Mouse (Mus musculus): ENCODE data around the gene Pde4c. TPM values are rescaled to one million over a fixed set of nuclear protein-coding genes. Genes with fewer than 3 reads are reported as not detected.
A peak's percentile ranks its signal among the peaks of the same experiment; 100 is the strongest.

Pde4c gene
- polyA plus RNA-seq, 1 experiment from 2014 or later, result 8.8 TPM

- H3K4me3 ChIP-seq (ENCODE audit: low read length), result no peak overlapping the region
- H3K4me1 ChIP-seq (ENCODE audit: insufficient read depth, low read length), result peaks cover 24% of the 10 kb centered on the region
- H3K9me3 ChIP-seq (ENCODE audit: low read length), result no peaks in the 10 kb centered on the region
- no peak overlapping the region for H3K27ac ChIP-seq (ENCODE audit: low read length)
- 94% methylated on average over 32 of the region's 32 CpGs for WGBS
- no peak overlapping the region for H3K9ac ChIP-seq (replicated peaks; ENCODE audit: low read length)
- H3K4me2 ChIP-seq (replicated peaks; ENCODE audit: low read depth, low read length), result no peak overlapping the region
- ATAC-seq (ENCODE audit: low FRiP score, low TSS enrichment), result no peak
- H3K36me3 ChIP-seq (ENCODE audit: insufficient read depth, low read length), result peaks cover 44% of the 10 kb centered on the region
- H3K27me3 ChIP-seq (ENCODE audit: insufficient read depth, low read length), result no peaks in the 10 kb centered on the region
Observed at GRCm38 (mm10) chr8:70768231-70768776, 44.8 kb downstream of the Pde4c start.

- H3K9ac ChIP-seq (replicated peaks; ENCODE audit: low read length), result no peak overlapping the region
- H3K9me3 ChIP-seq (ENCODE audit: low read length), result no peaks in the 10 kb centered on the region
- 83% methylated on average over 16 of the region's 16 CpGs for WGBS
- H3K4me2 ChIP-seq (replicated peaks; ENCODE audit: low read depth, low read length), result no peak overlapping the region
- no peaks in the 10 kb centered on the region for H3K27me3 ChIP-seq (ENCODE audit: insufficient read depth, low read length)
- no peak overlapping the region for H3K4me3 ChIP-seq (ENCODE audit: low read length)
- H3K36me3 ChIP-seq (ENCODE audit: insufficient read depth, low read length), result peaks cover 45% of the 10 kb centered on the region
- H3K27ac ChIP-seq (ENCODE audit: low read length), result no peak overlapping the region
- no peak for ATAC-seq (ENCODE audit: low FRiP score, low TSS enrichment)
- peaks cover 31% of the 10 kb centered on the region for H3K4me1 ChIP-seq (ENCODE audit: insufficient read depth, low read length)
Observed at GRCm38 (mm10) chr8:70768956-70769355, 45.4 kb downstream of the Pde4c start.

GRCm38 (mm10) chr8:70769359-70769758 is 45.8 kb downstream of the Pde4c start:
- Histone ChIP-seq H3K4me2 (replicated peaks; ENCODE audit: low read depth, low read length) (no peak overlapping the region), H3K4me3 (ENCODE audit: low read length) (no peak overlapping the region), H3K27ac (ENCODE audit: low read length) (no peak overlapping the region), H3K4me1 (ENCODE audit: insufficient read depth, low read length) (peaks cover 35% of the 10 kb centered on the region), H3K9ac (replicated peaks; ENCODE audit: low read length) (peak overlapping the region; percentile 22; the same call in 1 of the 2 replicates), H3K9me3 (ENCODE audit: low read length) (no peaks in the 10 kb centered on the region), H3K27me3 (ENCODE audit: insufficient read depth, low read length) (no peaks in the 10 kb centered on the region), H3K36me3 (ENCODE audit: insufficient read depth, low read length) (peaks cover 47% of the 10 kb centered on the region)
- peak; percentile 43; the same call in 1 of the 2 replicates for ATAC-seq (ENCODE audit: low FRiP score, low TSS enrichment)
- 5% methylated on average over 26 of the region's 26 CpGs for WGBS

GRCm38 (mm10) chr8:70769858-70770257 is 46.3 kb downstream of the Pde4c start:
- Histone ChIP-seq H3K9me3 (ENCODE audit: low read length) (no peaks in the 10 kb centered on the region), H3K27ac (ENCODE audit: low read length) (no peak overlapping the region), H3K4me1 (ENCODE audit: insufficient read depth, low read length) (peaks cover 39% of the 10 kb centered on the region), H3K9ac (replicated peaks; ENCODE audit: low read length) (peak overlapping the region; percentile 22; the same call in 1 of the 2 replicates), H3K27me3 (ENCODE audit: insufficient read depth, low read length) (no peaks in the 10 kb centered on the region), H3K4me2 (replicated peaks; ENCODE audit: low read depth, low read length) (no peak overlapping the region), H3K4me3 (ENCODE audit: low read length) (no peak overlapping the region), H3K36me3 (ENCODE audit: insufficient read depth, low read length) (peaks cover 51% of the 10 kb centered on the region)
- 75% methylated on average over 12 of the region's 12 CpGs for WGBS
- ATAC-seq (ENCODE audit: low FRiP score, low TSS enrichment), result no peak

- Histone ChIP-seq H3K36me3 (ENCODE audit: insufficient read depth, low read length) (peaks cover 51% of the 10 kb centered on the region), H3K4me1 (ENCODE audit: insufficient read depth, low read length) (peaks cover 41% of the 10 kb centered on the region), H3K9me3 (ENCODE audit: low read length) (no peaks in the 10 kb centered on the region), H3K27ac (ENCODE audit: low read length) (no peak overlapping the region), H3K4me2 (replicated peaks; ENCODE audit: low read depth, low read length) (no peak overlapping the region), H3K4me3 (ENCODE audit: low read length) (no peak overlapping the region), H3K9ac (replicated peaks; ENCODE audit: low read length) (no peak overlapping the region), H3K27me3 (ENCODE audit: insufficient read depth, low read length) (no peaks in the 10 kb centered on the region)
- WGBS, result 94% methylated on average over 13 of the region's 13 CpGs
- no peak for ATAC-seq (ENCODE audit: low FRiP score, low TSS enrichment)
Observed at GRCm38 (mm10) chr8:70770748-70771147, 47.2 kb downstream of the Pde4c start.

- no peak overlapping the region for H3K27ac ChIP-seq (ENCODE audit: low read length)
- no peak for ATAC-seq (ENCODE audit: low FRiP score, low TSS enrichment)
- no peaks in the 10 kb centered on the region for H3K27me3 ChIP-seq (ENCODE audit: insufficient read depth, low read length)
- H3K9me3 ChIP-seq (ENCODE audit: low read length), result no peaks in the 10 kb centered on the region
- 81% methylated on average over 7 of the region's 7 CpGs for WGBS
- H3K4me2 ChIP-seq (replicated peaks; ENCODE audit: low read depth, low read length), result no peak overlapping the region
- H3K4me1 ChIP-seq (ENCODE audit: insufficient read depth, low read length), result peaks cover 41% of the 10 kb centered on the region
- no peak overlapping the region for H3K9ac ChIP-seq (replicated peaks; ENCODE audit: low read length)
- peaks cover 51% of the 10 kb centered on the region for H3K36me3 ChIP-seq (ENCODE audit: insufficient read depth, low read length)
- H3K4me3 ChIP-seq (ENCODE audit: low read length), result no peak overlapping the region
Observed at GRCm38 (mm10) chr8:70771217-70771616, 47.7 kb downstream of the Pde4c start.

GRCm38 (mm10) chr8:70772075-70772474 is 48.6 kb downstream of the Pde4c start:
- 92% methylated on average over 13 of the region's 13 CpGs for WGBS
- peaks cover 33% of the 10 kb centered on the region for H3K4me1 ChIP-seq (ENCODE audit: insufficient read depth, low read length)

GRCm38 (mm10) chr8:70772890-70773289 is 49.4 kb downstream of the Pde4c start:
- H3K9ac ChIP-seq (replicated peaks; ENCODE audit: low read length), result 0 out of 2 replicates have a peak overlapping the region, but pooled peaks have one; percentile 19
- H3K4me3 ChIP-seq (ENCODE audit: low read length), result no peak overlapping the region
- H3K4me1 ChIP-seq (ENCODE audit: insufficient read depth, low read length), result peaks cover 34% of the 10 kb centered on the region
- no peaks in the 10 kb centered on the region for H3K9me3 ChIP-seq (ENCODE audit: low read length)
- H3K27me3 ChIP-seq (ENCODE audit: insufficient read depth, low read length), result no peaks in the 10 kb centered on the region
- ATAC-seq (ENCODE audit: low FRiP score, low TSS enrichment), result no peak
- peaks cover 51% of the 10 kb centered on the region for H3K36me3 ChIP-seq (ENCODE audit: insufficient read depth, low read length)
- 76% methylated on average over 9 of the region's 9 CpGs for whole genome bisulfite sequencing
- no peak overlapping the region for H3K4me2 ChIP-seq (replicated peaks; ENCODE audit: low read depth, low read length)
- no peak overlapping the region for H3K27ac ChIP-seq (ENCODE audit: low read length)

More at GRCm38 (mm10) chr8:70772075-70772474, 48.6 kb downstream of the Pde4c start:
- Histone ChIP-seq H3K36me3 (ENCODE audit: insufficient read depth, low read length) (peaks cover 51% of the 10 kb centered on the region), H3K9ac (replicated peaks; ENCODE audit: low read length) (peak overlapping the region; percentile 19; the same call in 1 of the 2 replicates), H3K27ac (ENCODE audit: low read length) (no peak overlapping the region), H3K4me2 (replicated peaks; ENCODE audit: low read depth, low read length) (no peak overlapping the region), H3K27me3 (ENCODE audit: insufficient read depth, low read length) (no peaks in the 10 kb centered on the region), H3K9me3 (ENCODE audit: low read length) (no peaks in the 10 kb centered on the region), H3K4me3 (ENCODE audit: low read length) (no peak overlapping the region)
- ATAC-seq (ENCODE audit: low FRiP score, low TSS enrichment), result no peak

GRCm38 (mm10) chr8:70773410-70773809 is 49.9 kb downstream of the Pde4c start:
- ATAC-seq (ENCODE audit: low FRiP score, low TSS enrichment), result no peak
- no peak overlapping the region for H3K27ac ChIP-seq (ENCODE audit: low read length)
- no peak overlapping the region for H3K4me3 ChIP-seq (ENCODE audit: low read length)
- WGBS, result 82% methylated on average over 5 of the region's 5 CpGs
- H3K36me3 ChIP-seq (ENCODE audit: insufficient read depth, low read length), result peaks cover 46% of the 10 kb centered on the region
- H3K4me2 ChIP-seq (replicated peaks; ENCODE audit: low read depth, low read length), result no peak overlapping the region
- H3K9me3 ChIP-seq (ENCODE audit: low read length), result no peaks in the 10 kb centered on the region
- no peaks in the 10 kb centered on the region for H3K27me3 ChIP-seq (ENCODE audit: insufficient read depth, low read length)
- peaks cover 39% of the 10 kb centered on the region for H3K4me1 ChIP-seq (ENCODE audit: insufficient read depth, low read length)
- peak overlapping the region; percentile 42; the same call in 1 of the 2 replicates for H3K9ac ChIP-seq (replicated peaks; ENCODE audit: low read length)

- Histone ChIP-seq H3K27ac (ENCODE audit: low read length) (0 out of 2 replicates have a peak overlapping the region, but pooled peaks have one; percentile 6), H3K9me3 (ENCODE audit: low read length) (no peaks in the 10 kb centered on the region), H3K4me3 (ENCODE audit: low read length) (no peak overlapping the region), H3K4me1 (ENCODE audit: insufficient read depth, low read length) (peaks cover 39% of the 10 kb centered on the region), H3K27me3 (ENCODE audit: insufficient read depth, low read length) (no peaks in the 10 kb centered on the region), H3K9ac (replicated peaks; ENCODE audit: low read length) (peak overlapping the region; percentile 42), H3K36me3 (ENCODE audit: insufficient read depth, low read length) (peaks cover 41% of the 10 kb centered on the region), H3K4me2 (replicated peaks; ENCODE audit: low read depth, low read length) (no peak overlapping the region)
- 63% methylated on average over 9 of the region's 9 CpGs for WGBS
- ATAC-seq (ENCODE audit: low FRiP score, low TSS enrichment), result no peak
Observed at GRCm38 (mm10) chr8:70773833-70774232, 50.3 kb downstream of the Pde4c start.
